Mouse (Mus musculus): ENCODE results near the gene Snrnp35. TPM values are rescaled to one million over a fixed set of nuclear protein-coding genes. Genes with fewer than 3 reads are reported as not detected.

Gene Snrnp35
- polyA plus RNA-seq, 1 experiment from 2014 or later, result 20.7 TPM

Other genes starting within 250 kb of the Snrnp35 start
- gene Pitpnm2, start 233.4 kb upstream of the Snrnp35 start, polyA plus RNA-seq (2015; fragmentation: Nextera tagmentation; extraction: Ambion mirVana), result 8.9 and 9.4 TPM in 2 replicates
- gene Mphosph9, start 155.2 kb upstream of the Snrnp35 start, polyA plus RNA-seq (2015; fragmentation: Nextera tagmentation; extraction: Ambion mirVana), result 10.7 and 12.6 TPM in 2 replicates
- 13.4 and 14.4 TPM in 2 replicates for gene 2810006K23Rik, start 155.0 kb upstream of the Snrnp35 start, polyA plus RNA-seq (2015; fragmentation: Nextera tagmentation; extraction: Ambion mirVana)
- 49.7 and 89.0 TPM in 2 replicates for gene Cdk2ap1, start 120.1 kb upstream of the Snrnp35 start, polyA plus RNA-seq (2015; fragmentation: Nextera tagmentation; extraction: Ambion mirVana)
- gene Sbno1, start 57.1 kb upstream of the Snrnp35 start, polyA plus RNA-seq (2015; fragmentation: Nextera tagmentation; extraction: Ambion mirVana), result 85.9 and 87.2 TPM in 2 replicates
- gene Kmt5a, start 43.2 kb upstream of the Snrnp35 start, polyA plus RNA-seq (2015; fragmentation: Nextera tagmentation; extraction: Ambion mirVana), result 29.3 and 30.8 TPM in 2 replicates
- 27.5 and 32.0 TPM in 2 replicates for gene Rilpl2, start 4.8 kb upstream of the Snrnp35 start, polyA plus RNA-seq (2015; fragmentation: Nextera tagmentation; extraction: Ambion mirVana)
- gene Rilpl1, start 48.3 kb downstream of the Snrnp35 start, polyA plus RNA-seq (2015; fragmentation: Nextera tagmentation; extraction: Ambion mirVana), result 14.3 and 14.6 TPM in 2 replicates
- gene Tmed2, start 57.6 kb downstream of the Snrnp35 start, polyA plus RNA-seq (2015; fragmentation: Nextera tagmentation; extraction: Ambion mirVana), result 336 and 384 TPM in 2 replicates
- gene Ddx55, start 69.7 kb downstream of the Snrnp35 start, polyA plus RNA-seq (2015; fragmentation: Nextera tagmentation; extraction: Ambion mirVana), result 24.9 and 28.1 TPM in 2 replicates
- 58.1 and 65.3 TPM in 2 replicates for gene Eif2b1, start 96.0 kb downstream of the Snrnp35 start, polyA plus RNA-seq (2015; fragmentation: Nextera tagmentation; extraction: Ambion mirVana)
- 39.5 and 46.0 TPM in 2 replicates for gene Gtf2h3, start 96.0 kb downstream of the Snrnp35 start, polyA plus RNA-seq (2015; fragmentation: Nextera tagmentation; extraction: Ambion mirVana)
- gene Atp6v0a2, start 145.4 kb downstream of the Snrnp35 start, polyA plus RNA-seq (2015; fragmentation: Nextera tagmentation; extraction: Ambion mirVana), result 38.8 and 40.4 TPM in 2 replicates
- gene Dnah10, start 242.0 kb downstream of the Snrnp35 start, polyA plus RNA-seq (2015; fragmentation: Nextera tagmentation; extraction: Ambion mirVana), result 0.13 and 0.15 TPM in 2 replicates

Measured in neural tube, embryonic 15.5 days (tissue).